ENCODE assay signal across 7 mouse cellular contexts in the genomic region with DNA sequence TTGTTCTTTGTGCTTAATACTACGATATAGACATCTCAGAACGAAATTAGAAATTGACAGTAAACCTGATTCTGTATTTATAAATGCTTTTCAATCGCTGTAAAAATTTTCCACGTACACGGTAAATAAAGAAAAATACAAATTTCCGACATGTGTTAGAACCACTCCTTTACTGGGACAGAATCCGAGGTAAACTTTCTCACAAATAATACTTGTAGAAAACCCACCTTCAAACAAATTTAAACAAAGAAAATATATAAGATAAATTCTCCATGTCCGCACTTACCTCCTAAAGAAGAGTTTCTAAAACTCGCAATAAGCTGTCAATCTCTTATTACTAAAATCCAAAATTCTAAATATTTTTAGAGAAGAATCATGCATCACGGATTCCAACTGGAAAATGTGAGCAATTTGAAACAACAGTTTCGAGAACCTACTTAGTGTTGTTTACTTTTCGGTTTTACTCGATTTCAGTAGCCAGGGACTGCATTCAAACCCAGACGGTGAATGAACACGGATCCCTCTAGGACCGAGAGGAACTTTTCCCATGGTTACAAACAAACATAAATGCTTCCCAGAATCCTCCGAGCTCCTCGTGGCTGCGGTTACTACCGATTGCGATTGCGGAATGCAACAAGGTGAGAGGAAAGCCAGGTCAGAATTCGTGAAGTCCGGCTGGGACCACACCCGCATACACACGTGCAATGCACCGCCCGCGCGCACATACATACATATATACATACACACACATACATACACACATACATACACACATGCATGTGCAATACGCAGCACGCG. TPM values are rescaled to one million over a fixed set of nuclear protein-coding genes. Genes with fewer than 3 reads are reported as not detected.
DNase-seq lines count a peak whose midpoint lies in the region; ATAC-seq lines count a peak whose summit lies in the region.

No protein-coding gene starts in this region.

- DNase-seq in adrenal gland, adult 2 months = peak; percentile 78
- peak; percentile 90 for DNase-seq in embryo, embryonic 11 days
- peak; percentile 37 for DNase-seq in gastrocnemius, postnatal 14 days
- DNase-seq in left cerebral cortex, postnatal 10 days (ENCODE audit: extremely low spot score in 1 of 2, low spot score in 2 of 2) = peak; percentile 54 to 75
- DNase-seq in right cerebral cortex, postnatal 10 days (ENCODE audit: low spot score in 2 of 2) = peak; percentile 78 to 85

- intact Hi-C loops in gastrocnemius, postnatal 14 days (cut with DNase I; ENCODE audit: low total_unique reads) = no loop called here
- intact Hi-C loops in left cerebral cortex, postnatal 10 days (cut with DNase I) = no loop called here

- peak; percentile 42 for ATAC-seq in inflammation-experienced regulatory T-cells, adult 6 months
- ATAC-seq in megakaryocyte progenitor cell, adult 5-6 weeks (replicated peaks; ENCODE audit: poor library complexity) = peak; percentile 69

RNA-seq across cellular contexts. Expression of a gene that starts 0.7 kb away (rescaled TPM):
- total RNA-seq in adrenal gland, adult 2 months (2021) = 10 to 100 TPM; 33.3 to 33.5 TPM
- 8.1 and 11.8 TPM in 2 replicates for polyA plus RNA-seq in adrenal gland, adult 2 months (2012; rRNA removed)
- total RNA-seq in gastrocnemius, postnatal 14 days (2021) = 10 to 100 TPM; 17.6 to 17.8 TPM
- polyA plus RNA-seq in inflammation-experienced regulatory T-cells, adult 6 months (2017; shearing (Covaris generic)) = 10 to 100 TPM in 1 of 3 experiments, 1 to 10 TPM in 2; 7.0 to 10.8 (median 9.6) TPM
- 10 to 100 TPM; 19.9 to 20.9 TPM for total RNA-seq in left cerebral cortex, postnatal 10 days (2021)
- total RNA-seq in megakaryocyte progenitor cell, adult 5-6 weeks (2015) = 27.6 and 31.8 TPM in 2 replicates
- total RNA-seq in megakaryocyte progenitor cell, adult 5-6 weeks (2017) = 24.3 and 27.5 TPM in 2 replicates

RNA-seq across cellular contexts. Expression of a gene that starts 16.6 kb away (rescaled TPM):
- under 1 TPM; 0.62 to 0.72 TPM for total RNA-seq in adrenal gland, adult 2 months (2021)
- 4.5 and 5.1 TPM in 2 replicates for polyA plus RNA-seq in adrenal gland, adult 2 months (2012; rRNA removed)
- under 1 TPM in 1 of 2 experiments, not detected in 1; 0.35 TPM for total RNA-seq in gastrocnemius, postnatal 14 days (2021)
- under 1 TPM in 1 of 3 experiments, not detected in 2; 0.53 TPM for polyA plus RNA-seq in inflammation-experienced regulatory T-cells, adult 6 months (2017; shearing (Covaris generic))
- total RNA-seq in left cerebral cortex, postnatal 10 days (2021) = under 1 TPM; 0.45 to 0.58 TPM
- 1.3 TPM in 1 of 2 replicates, not detected in the other for total RNA-seq in megakaryocyte progenitor cell, adult 5-6 weeks (2015)
- 0.20 TPM in 1 of 2 replicates, not detected in the other for total RNA-seq in megakaryocyte progenitor cell, adult 5-6 weeks (2017)

RNA-seq across cellular contexts. Expression of a gene that starts 17.0 kb away (rescaled TPM):
- total RNA-seq in adrenal gland, adult 2 months (2021) = 10 to 100 TPM; 12.9 to 20.6 TPM
- 12.4 and 13.5 TPM in 2 replicates for polyA plus RNA-seq in adrenal gland, adult 2 months (2012; rRNA removed)
- total RNA-seq in gastrocnemius, postnatal 14 days (2021) = 1 to 10 TPM; 4.0 to 6.1 TPM
- 10 to 100 TPM; 11.0 to 16.1 (median 11.7) TPM for polyA plus RNA-seq in inflammation-experienced regulatory T-cells, adult 6 months (2017; shearing (Covaris generic))
- 10 to 100 TPM; 14.9 to 20.4 TPM for total RNA-seq in left cerebral cortex, postnatal 10 days (2021)
- total RNA-seq in megakaryocyte progenitor cell, adult 5-6 weeks (2015) = 17.6 and 19.9 TPM in 2 replicates
- 9.4 and 10.3 TPM in 2 replicates for total RNA-seq in megakaryocyte progenitor cell, adult 5-6 weeks (2017)

RNA-seq across cellular contexts. Expression of a gene that starts 44.4 kb away (rescaled TPM):
- total RNA-seq in adrenal gland, adult 2 months (2021) = not detected
- 0.54 and 0.76 TPM in 2 replicates for polyA plus RNA-seq in adrenal gland, adult 2 months (2012; rRNA removed)
- total RNA-seq in gastrocnemius, postnatal 14 days (2021) = not detected
- polyA plus RNA-seq in inflammation-experienced regulatory T-cells, adult 6 months (2017; shearing (Covaris generic)) = not detected
- total RNA-seq in left cerebral cortex, postnatal 10 days (2021) = under 1 TPM; 0.26 to 0.65 TPM
- total RNA-seq in megakaryocyte progenitor cell, adult 5-6 weeks (2015) = not detected in 2 replicates
- not detected in 2 replicates for total RNA-seq in megakaryocyte progenitor cell, adult 5-6 weeks (2017)

RNA-seq across cellular contexts. Expression of a gene that starts 59.1 kb away (rescaled TPM):
- under 1 TPM in 1 of 2 experiments, not detected in 1; 0.97 TPM for total RNA-seq in adrenal gland, adult 2 months (2021)
- 0.52 and 1.2 TPM in 2 replicates for polyA plus RNA-seq in adrenal gland, adult 2 months (2012; rRNA removed)
- under 1 TPM in 1 of 2 experiments, not detected in 1; 0.31 TPM for total RNA-seq in gastrocnemius, postnatal 14 days (2021)
- polyA plus RNA-seq in inflammation-experienced regulatory T-cells, adult 6 months (2017; shearing (Covaris generic)) = 1 to 10 TPM in 2 of 3 experiments, not detected in 1; 1.2 to 2.1 TPM
- not detected for total RNA-seq in left cerebral cortex, postnatal 10 days (2021)
- not detected in 2 replicates for total RNA-seq in megakaryocyte progenitor cell, adult 5-6 weeks (2015)
- total RNA-seq in megakaryocyte progenitor cell, adult 5-6 weeks (2017) = not detected in 2 replicates

Comparison
In these comparisons a context has a peak if more than half of its experiments do, and no peak if none do; other contexts are left out.
1. Peak in every context shown above with its lines: DNase-seq and ATAC-seq.
2. DNase-seq: peak in every context shown above with its lines; median percentile 90 in embryo, embryonic 11 days; 82 in right cerebral cortex, postnatal 10 days; 78 in adrenal gland, adult 2 months; 64 in left cerebral cortex, postnatal 10 days; 37 in gastrocnemius, postnatal 14 days.